ENCODE assay signal across 8 mouse cellular contexts in genomic region chr7:30730064-30730722, GRCm38 (mm10). TPM values are rescaled to one million over a fixed set of nuclear protein-coding genes. Genes with fewer than 3 reads are reported as not detected.
DNase-seq lines count a peak whose midpoint lies in the region; ATAC-seq and TF ChIP-seq lines count a peak whose summit lies in the region.
"Not testable (repeated sequence)": the region's sequence is repeated elsewhere in the genome, so short reads cannot be mapped to it uniquely, and the experiment has no call there.

No protein-coding gene starts in this region.

- H3K9me3 ChIP-seq in embryonic facial prominence, embryonic 15.5 days (replicated peaks); heart, embryonic 12.5 days (replicated peaks); intestine, embryonic 14.5 days (ENCODE audit: control insufficient read depth, low read length); limb, embryonic 12.5 days; lung, postnatal 0 days (ENCODE audit: low read length); neural tube, embryonic 14.5 days (ENCODE audit: control insufficient read depth, low read length): not testable (repeated sequence)

- H3K4me2 ChIP-seq in embryonic facial prominence, embryonic 15.5 days (replicated peaks), result peak overlapping the region; percentile 78
- H3K4me2 ChIP-seq in heart, embryonic 12.5 days, result peak overlapping the region; percentile 74
- peak overlapping the region; percentile 77 for H3K4me2 ChIP-seq in intestine, embryonic 14.5 days (ENCODE audit: low read length)
- H3K4me2 ChIP-seq in limb, embryonic 12.5 days, result peak overlapping the region; percentile 77
- peak overlapping the region; percentile 92 for H3K4me2 ChIP-seq in lung, postnatal 0 days (replicated peaks; ENCODE audit: low read depth, low read length)
- H3K4me2 ChIP-seq in neural tube, embryonic 14.5 days (ENCODE audit: low read depth, low read length), result peak overlapping the region; percentile 72

- H3K9ac ChIP-seq in embryonic facial prominence, embryonic 15.5 days, result peak overlapping the region; percentile 77
- peak overlapping the region; percentile 94 for H3K9ac ChIP-seq in heart, embryonic 12.5 days
- peak overlapping the region; percentile 74 for H3K9ac ChIP-seq in intestine, embryonic 14.5 days (ENCODE audit: low read length)
- H3K9ac ChIP-seq in limb, embryonic 12.5 days (replicated peaks), result peak overlapping the region; percentile 81
- peak overlapping the region; percentile 85; the same call in 1 of the 2 replicates for H3K9ac ChIP-seq in lung, postnatal 0 days (replicated peaks; ENCODE audit: low read depth)
- peak overlapping the region; percentile 80 for H3K9ac ChIP-seq in neural tube, embryonic 14.5 days (replicated peaks; ENCODE audit: low read depth, low read length)

- not testable (repeated sequence) for H3K4me1 ChIP-seq in brown adipose tissue, adult 24 weeks (ENCODE audit: control insufficient read depth, insufficient read depth, insufficient read length, low read length)
- H3K4me1 ChIP-seq in embryonic facial prominence, embryonic 15.5 days, result peaks cover 18% of the 10 kb centered on the region
- H3K4me1 ChIP-seq in heart, embryonic 12.5 days (replicated peaks), result peaks cover 18% of the 10 kb centered on the region
- H3K4me1 ChIP-seq in intestine, embryonic 14.5 days (replicated peaks; ENCODE audit: control insufficient read depth, insufficient read depth, low read length), result peaks cover 12% of the 10 kb centered on the region
- peaks cover 15% of the 10 kb centered on the region for H3K4me1 ChIP-seq in limb, embryonic 12.5 days (replicated peaks)
- H3K4me1 ChIP-seq in lung, postnatal 0 days (ENCODE audit: insufficient read depth, low read depth, low read length), result peaks cover 17% of the 10 kb centered on the region
- peaks cover 21% of the 10 kb centered on the region for H3K4me1 ChIP-seq in neural tube, embryonic 14.5 days (ENCODE audit: control insufficient read depth, insufficient read depth, low read length)

- peaks cover 42% of the 10 kb centered on the region for H3K36me3 ChIP-seq in embryonic facial prominence, embryonic 15.5 days
- peaks cover 58% of the 10 kb centered on the region for H3K36me3 ChIP-seq in heart, embryonic 12.5 days
- H3K36me3 ChIP-seq in intestine, embryonic 14.5 days (ENCODE audit: control insufficient read depth, insufficient read depth, low read length), result peaks cover 21% of the 10 kb centered on the region; the same call in 1 of the 2 replicates
- H3K36me3 ChIP-seq in limb, embryonic 12.5 days, result peaks cover 49% of the 10 kb centered on the region
- not testable (repeated sequence) for H3K36me3 ChIP-seq in lung, postnatal 0 days (ENCODE audit: insufficient read depth, low read length)
- peaks cover 18% of the 10 kb centered on the region for H3K36me3 ChIP-seq in neural tube, embryonic 14.5 days (ENCODE audit: control insufficient read depth, insufficient read depth, low read length)

- DNase-seq in CD4-positive, CD25-positive, alpha-beta regulatory T cell, adult 2 months (ENCODE audit: low read depth, low spot score), result peak; percentile 11
- not testable (repeated sequence) for DNase-seq in intestine, embryonic 14.5 days (ENCODE audit: low spot score); lung, postnatal 0 days (ENCODE audit: low spot score)

- H3K27ac ChIP-seq in brown adipose tissue, adult 24 weeks (replicated peaks; ENCODE audit: low read depth, low read length), result peak overlapping the region; percentile 76
- peak overlapping the region; percentile 88 for H3K27ac ChIP-seq in embryonic facial prominence, embryonic 15.5 days (replicated peaks)
- H3K27ac ChIP-seq in heart, embryonic 12.5 days (ENCODE audit: poor library complexity, severe bottlenecking), result peak overlapping the region; percentile 90
- H3K27ac ChIP-seq in intestine, embryonic 14.5 days (ENCODE audit: low read depth), result peak overlapping the region; percentile 88
- peak overlapping the region; percentile 88 for H3K27ac ChIP-seq in limb, embryonic 12.5 days
- H3K27ac ChIP-seq in lung, postnatal 0 days (ENCODE audit: low read length), result peak overlapping the region; percentile 79
- H3K27ac ChIP-seq in neural tube, embryonic 14.5 days (ENCODE audit: low read depth, low read length), result peak overlapping the region; percentile 94

- not testable (repeated sequence) for TF ChIP-seq EP300 in lung, postnatal 0 days (IDR thresholded peaks at IDR 0.05)

- TF ChIP-seq CTCF in lung, postnatal 0 days (IDR thresholded peaks at IDR 0.05), result not testable (repeated sequence)

- H3K27me3 ChIP-seq in embryonic facial prominence, embryonic 15.5 days; heart, embryonic 12.5 days (replicated peaks); intestine, embryonic 14.5 days (replicated peaks; ENCODE audit: control insufficient read depth, insufficient read depth, low read length); limb, embryonic 12.5 days; lung, postnatal 0 days (replicated peaks; ENCODE audit: insufficient read depth, low read length); neural tube, embryonic 14.5 days (ENCODE audit: control insufficient read depth, insufficient read depth, low read length): not testable (repeated sequence)

- WGBS in embryonic facial prominence, embryonic 15.5 days, result 23% methylated on average over 15 of the region's 22 CpGs
- WGBS in heart, embryonic 12.5 days, result 22% methylated on average over 20 of the region's 22 CpGs
- WGBS in intestine, embryonic 14.5 days, result 19% methylated on average over 15 of the region's 22 CpGs
- 36% methylated on average over 12 of the region's 22 CpGs for WGBS in limb, embryonic 12.5 days
- WGBS in lung, postnatal 0 days, result 26% methylated on average over 11 of the region's 22 CpGs
- WGBS in neural tube, embryonic 14.5 days, result 10% methylated on average over 19 of the region's 22 CpGs

- peak overlapping the region; percentile 94 for H3K4me3 ChIP-seq in brown adipose tissue, adult 24 weeks (ENCODE audit: insufficient read depth, low read depth, low read length)
- H3K4me3 ChIP-seq in embryonic facial prominence, embryonic 15.5 days (replicated peaks), result peak overlapping the region; percentile 66
- H3K4me3 ChIP-seq in heart, embryonic 12.5 days, result peak overlapping the region; percentile 93
- peak overlapping the region; percentile 85 for H3K4me3 ChIP-seq in intestine, embryonic 14.5 days (ENCODE audit: low read depth, low read length)
- H3K4me3 ChIP-seq in limb, embryonic 12.5 days (replicated peaks), result peak overlapping the region; percentile 73
- peak overlapping the region; percentile 77 for H3K4me3 ChIP-seq in lung, postnatal 0 days (ENCODE audit: low read depth, low read length)
- H3K4me3 ChIP-seq in neural tube, embryonic 14.5 days (ENCODE audit: low read depth, low read length), result peak overlapping the region; percentile 78

- not testable (repeated sequence) for ATAC-seq in embryonic facial prominence, embryonic 15.5 days (ENCODE audit: insufficient number of reproducible peaks, low FRiP score, low TSS enrichment, low read depth); heart, embryonic 12.5 days (ENCODE audit: insufficient number of reproducible peaks, low FRiP score); intestine, embryonic 14.5 days (replicated peaks; ENCODE audit: low FRiP score, low TSS enrichment, low read depth); limb, embryonic 12.5 days (ENCODE audit: insufficient number of reproducible peaks, insufficient read depth, low FRiP score, low TSS enrichment, low read depth)
- peak; percentile 6 for ATAC-seq in lung, postnatal 0 days
- ATAC-seq in neural tube, embryonic 14.5 days (ENCODE audit: low read depth), result peak; percentile 26

RNA-seq across cellular contexts. Expression of gene Tmem147, which starts 0.9 kb away (rescaled TPM):
- 209 and 275 TPM in 2 replicates for polyA plus RNA-seq in brown adipose tissue, adult 24 weeks (2012; ENCODE audit: insufficient read depth, insufficient read length, missing spikeins)
- polyA plus RNA-seq in embryonic facial prominence, embryonic 15.5 days (2015; fragmentation: Nextera tagmentation; extraction: Ambion mirVana), result 191 and 200 TPM in 2 replicates
- polyA plus RNA-seq in heart, embryonic 12.5 days (2016; fragmentation: Nextera tagmentation; extraction: Ambion mirVana), result 158 and 165 TPM in 2 replicates
- polyA plus RNA-seq in intestine, embryonic 14.5 days (2014; fragmentation: Nextera tagmentation; extraction: Ambion mirVana), result 213 and 238 TPM in 2 replicates
- polyA plus RNA-seq in limb, embryonic 12.5 days (2016; fragmentation: Nextera tagmentation; extraction: Ambion mirVana), result 158 and 162 TPM in 2 replicates
- 179 and 193 TPM in 2 replicates for polyA plus RNA-seq in lung, postnatal 0 days (2015; fragmentation: Nextera tagmentation; extraction: Ambion mirVana)
- polyA plus RNA-seq in neural tube, embryonic 14.5 days (2014; fragmentation: Nextera tagmentation; extraction: Ambion mirVana), result 286 and 323 TPM in 2 replicates

RNA-seq across cellular contexts. Expression of gene Gapdhs, which starts 13.3 kb away (rescaled TPM):
- polyA plus RNA-seq in brown adipose tissue, adult 24 weeks (2012; ENCODE audit: insufficient read depth, insufficient read length, missing spikeins), result not detected in 2 replicates
- polyA plus RNA-seq in embryonic facial prominence, embryonic 15.5 days (2015; fragmentation: Nextera tagmentation; extraction: Ambion mirVana), result 0.48 and 1.0 TPM in 2 replicates
- not detected in 2 replicates for polyA plus RNA-seq in heart, embryonic 12.5 days (2016; fragmentation: Nextera tagmentation; extraction: Ambion mirVana)
- 0.51 TPM in 1 of 2 replicates, not detected in the other for polyA plus RNA-seq in intestine, embryonic 14.5 days (2014; fragmentation: Nextera tagmentation; extraction: Ambion mirVana)
- 0.51 and 0.71 TPM in 2 replicates for polyA plus RNA-seq in limb, embryonic 12.5 days (2016; fragmentation: Nextera tagmentation; extraction: Ambion mirVana)
- polyA plus RNA-seq in lung, postnatal 0 days (2015; fragmentation: Nextera tagmentation; extraction: Ambion mirVana), result 0.18 and 0.21 TPM in 2 replicates
- 0.90 and 1.2 TPM in 2 replicates for polyA plus RNA-seq in neural tube, embryonic 14.5 days (2014; fragmentation: Nextera tagmentation; extraction: Ambion mirVana)

RNA-seq across cellular contexts. Expression of gene Atp4a, which starts 18.2 kb away (rescaled TPM):
- not detected in 2 replicates for polyA plus RNA-seq in brown adipose tissue, adult 24 weeks (2012; ENCODE audit: insufficient read depth, insufficient read length, missing spikeins)
- polyA plus RNA-seq in embryonic facial prominence, embryonic 15.5 days (2015; fragmentation: Nextera tagmentation; extraction: Ambion mirVana), result 0.29 and 0.63 TPM in 2 replicates
- 0.78 and 0.98 TPM in 2 replicates for polyA plus RNA-seq in heart, embryonic 12.5 days (2016; fragmentation: Nextera tagmentation; extraction: Ambion mirVana)
- polyA plus RNA-seq in intestine, embryonic 14.5 days (2014; fragmentation: Nextera tagmentation; extraction: Ambion mirVana), result 1.0 and 2.2 TPM in 2 replicates
- polyA plus RNA-seq in limb, embryonic 12.5 days (2016; fragmentation: Nextera tagmentation; extraction: Ambion mirVana), result 0.50 and 0.60 TPM in 2 replicates
- polyA plus RNA-seq in lung, postnatal 0 days (2015; fragmentation: Nextera tagmentation; extraction: Ambion mirVana), result 0.14 TPM in 1 of 2 replicates, not detected in the other
- 1.9 and 2.9 TPM in 2 replicates for polyA plus RNA-seq in neural tube, embryonic 14.5 days (2014; fragmentation: Nextera tagmentation; extraction: Ambion mirVana)

RNA-seq across cellular contexts. Expression of gene Sbsn, which starts 21.1 kb away (rescaled TPM):
- 12.3 and 18.2 TPM in 2 replicates for polyA plus RNA-seq in brown adipose tissue, adult 24 weeks (2012; ENCODE audit: insufficient read depth, insufficient read length, missing spikeins)
- polyA plus RNA-seq in embryonic facial prominence, embryonic 15.5 days (2015; fragmentation: Nextera tagmentation; extraction: Ambion mirVana), result 163 and 182 TPM in 2 replicates
- 0.58 and 0.72 TPM in 2 replicates for polyA plus RNA-seq in heart, embryonic 12.5 days (2016; fragmentation: Nextera tagmentation; extraction: Ambion mirVana)
- 1.5 and 2.7 TPM in 2 replicates for polyA plus RNA-seq in intestine, embryonic 14.5 days (2014; fragmentation: Nextera tagmentation; extraction: Ambion mirVana)
- 1.7 and 2.3 TPM in 2 replicates for polyA plus RNA-seq in limb, embryonic 12.5 days (2016; fragmentation: Nextera tagmentation; extraction: Ambion mirVana)
- 6.7 and 7.3 TPM in 2 replicates for polyA plus RNA-seq in lung, postnatal 0 days (2015; fragmentation: Nextera tagmentation; extraction: Ambion mirVana)
- polyA plus RNA-seq in neural tube, embryonic 14.5 days (2014; fragmentation: Nextera tagmentation; extraction: Ambion mirVana), result 1.7 and 2.0 TPM in 2 replicates

RNA-seq across cellular contexts. Expression of gene 2200002J24Rik, which starts 31.5 kb away (rescaled TPM):
- not detected in 2 replicates for polyA plus RNA-seq in brown adipose tissue, adult 24 weeks (2012; ENCODE audit: insufficient read depth, insufficient read length, missing spikeins)
- polyA plus RNA-seq in embryonic facial prominence, embryonic 15.5 days (2015; fragmentation: Nextera tagmentation; extraction: Ambion mirVana), result 0.41 and 0.64 TPM in 2 replicates
- 1.2 and 1.5 TPM in 2 replicates for polyA plus RNA-seq in heart, embryonic 12.5 days (2016; fragmentation: Nextera tagmentation; extraction: Ambion mirVana)
- polyA plus RNA-seq in intestine, embryonic 14.5 days (2014; fragmentation: Nextera tagmentation; extraction: Ambion mirVana), result 1.4 TPM in 2 replicates
- polyA plus RNA-seq in limb, embryonic 12.5 days (2016; fragmentation: Nextera tagmentation; extraction: Ambion mirVana), result not detected in 2 replicates
- polyA plus RNA-seq in lung, postnatal 0 days (2015; fragmentation: Nextera tagmentation; extraction: Ambion mirVana), result 0.69 and 1.2 TPM in 2 replicates
- not detected in 2 replicates for polyA plus RNA-seq in neural tube, embryonic 14.5 days (2014; fragmentation: Nextera tagmentation; extraction: Ambion mirVana)
